Mouse (Mus musculus) mesoderm, embryonic 11.5 days (tissue): Measurements from ENCODE around the gene Atp5s.

Source experiments
- DNase-seq: peaks from one replicate; pipeline ENCODE4 v3.0.0-alpha.2; 2012; ENCODE audit warnings: low read depth, low spot score

The Atp5s gene

GRCm38 (mm10) chr12:69777341-69777730 is 52.6 kb downstream of the Atp5s start:
- DNase-seq, result no peak

- no peak for DNase-seq
Observed at GRCm38 (mm10) chr12:69777957-69778356, 53.2 kb downstream of the Atp5s start.

GRCm38 (mm10) chr12:69781480-69781879 is 56.7 kb downstream of the Atp5s start:
- DNase-seq, result no peak

- no peak for DNase-seq
Observed at GRCm38 (mm10) chr12:69781935-69782650, 57.3 kb downstream of the Atp5s start.

GRCm38 (mm10) chr12:69783247-69784025 is 58.7 kb downstream of the Atp5s start:
- no peak for DNase-seq

GRCm38 (mm10) chr12:69785471-69785870 is 60.7 kb downstream of the Atp5s start:
- DNase-seq, result no peak

- DNase-seq, result no peak
Observed at GRCm38 (mm10) chr12:69788380-69788779, 63.6 kb downstream of the Atp5s start.

- no peak for DNase-seq
Observed at GRCm38 (mm10) chr12:69789766-69790529, 65.2 kb downstream of the Atp5s start.

- DNase-seq, result peak; percentile 73
Observed at GRCm38 (mm10) chr12:69790530-69791505, 66.1 kb downstream of the Atp5s start, which contains the start of gene Cdkl1. Gene Cdkl1, minus strand, starts transcription at chr12:69791267.
